Mouse (Mus musculus) spleen, adult 2 months (tissue): ENCODE measurements around the gene Acnat1.

ENCODE experiments used
- CTCF ChIP-seq: fragments of 200-500 bp; IDR thresholded peaks from 2 replicates; pipeline ENCODE4 v1.5.1; 2011; ENCODE audit warnings: mild to moderate bottlenecking, inconsistent platforms; ENCODE audit not compliant: insufficient read depth, insufficient read length, insufficient replicate concordance; ENCODE audit errors: extremely low read depth
- POLR2A ChIP-seq: fragments of 200-500 bp; IDR thresholded peaks from 2 replicates; pipeline ENCODE4 v1.6.1; 2011; ENCODE audit warnings: low read depth, low read length, inconsistent platforms

GRCm38 (mm10) chr4:49521346-49521745 is 47.6 kb upstream of the Acnat1 start:
- TF ChIP-seq POLR2A (no peak), CTCF (no peak)
